Mouse (Mus musculus): ENCODE measurements at regions not wholly inside any gene's neighbourhood (a gene's known extent, or its start where the extent isn't known, plus 50 kb on each side); places are given as distances from the start of the nearest gene placed in this dataset.
"Not testable (repeated sequence)": the region's sequence is repeated elsewhere in the genome, so short reads cannot be mapped to it uniquely, and the experiment has no call there.

- DNase-seq (ENCODE audit: low spot score) = no peak
Observed at GRCm38 (mm10) chr8:103634951-103635350, 466.5 kb upstream of the Cdh5 start.

GRCm38 (mm10) chr8:103643621-103644020 is 457.8 kb upstream of the Cdh5 start:
- no peak for DNase-seq (ENCODE audit: low spot score)

- no peak for DNase-seq (ENCODE audit: low spot score)
Observed at GRCm38 (mm10) chr8:103644106-103644505, 457.3 kb upstream of the Cdh5 start.

- DNase-seq (ENCODE audit: low spot score) = no peak
Observed at GRCm38 (mm10) chr8:103644845-103645244, 456.6 kb upstream of the Cdh5 start.

GRCm38 (mm10) chr8:103664796-103665195 is 436.6 kb upstream of the Cdh5 start:
- DNase-seq (ENCODE audit: low spot score) = no peak

- DNase-seq (ENCODE audit: low spot score) = peak; percentile 12
Observed at GRCm38 (mm10) chr8:103686233-103686632, 415.2 kb upstream of the Cdh5 start.

GRCm38 (mm10) chr8:103690438-103690837 is 411.0 kb upstream of the Cdh5 start:
- DNase-seq (ENCODE audit: low spot score) = no peak

- no peak for DNase-seq (ENCODE audit: low spot score)
Observed at GRCm38 (mm10) chr8:103693531-103693930, 407.9 kb upstream of the Cdh5 start.

- no peak for DNase-seq (ENCODE audit: low spot score)
Observed at GRCm38 (mm10) chr8:103694331-103694891, 407.0 kb upstream of the Cdh5 start.

GRCm38 (mm10) chr8:103699016-103699520 is 402.4 kb upstream of the Cdh5 start:
- DNase-seq (ENCODE audit: low spot score) = no peak

- peak; percentile 49 for DNase-seq (ENCODE audit: low spot score)
Observed at GRCm38 (mm10) chr8:103702236-103702635, 399.2 kb upstream of the Cdh5 start.

- no peak for DNase-seq (ENCODE audit: low spot score)
Observed at GRCm38 (mm10) chr8:103706084-103706483, 395.3 kb upstream of the Cdh5 start.

- not testable (repeated sequence) for DNase-seq (ENCODE audit: low spot score)
Observed at GRCm38 (mm10) chr8:103710871-103711270, 390.6 kb upstream of the Cdh5 start.

GRCm38 (mm10) chr8:103717723-103718122 is 383.7 kb upstream of the Cdh5 start:
- no peak for DNase-seq (ENCODE audit: low spot score)

GRCm38 (mm10) chr8:103733466-103733865 is 368.0 kb upstream of the Cdh5 start:
- DNase-seq (ENCODE audit: low spot score) = no peak

- DNase-seq (ENCODE audit: low spot score) = no peak
Observed at GRCm38 (mm10) chr8:103738330-103738729, 363.1 kb upstream of the Cdh5 start.

- no peak for DNase-seq (ENCODE audit: low spot score)
Observed at GRCm38 (mm10) chr8:103741395-103741794, 360.0 kb upstream of the Cdh5 start.

GRCm38 (mm10) chr8:103748734-103749133 is 352.7 kb upstream of the Cdh5 start:
- DNase-seq (ENCODE audit: low spot score) = no peak

- peak; percentile 49 for DNase-seq (ENCODE audit: low spot score)
Observed at GRCm38 (mm10) chr8:103750278-103751097, 350.9 kb upstream of the Cdh5 start.

- no peak for DNase-seq (ENCODE audit: low spot score)
Observed at GRCm38 (mm10) chr8:103751161-103751560, 350.3 kb upstream of the Cdh5 start.

- no peak for DNase-seq (ENCODE audit: low spot score)
Observed at GRCm38 (mm10) chr8:103763821-103764220, 337.6 kb upstream of the Cdh5 start.

GRCm38 (mm10) chr8:103779658-103780057 is 321.8 kb upstream of the Cdh5 start:
- no peak for DNase-seq (ENCODE audit: low spot score)

- no peak for DNase-seq (ENCODE audit: low spot score)
Observed at GRCm38 (mm10) chr8:103788308-103788707, 313.1 kb upstream of the Cdh5 start.
